Mouse (Mus musculus) retina, postnatal 1 day (tissue): ENCODE results near the gene Usp6nl.

Experiments
- DNase-seq: peaks from one replicate; pipeline ENCODE4 v3.0.0-alpha.2; 2012

Usp6nl gene

DNA sequence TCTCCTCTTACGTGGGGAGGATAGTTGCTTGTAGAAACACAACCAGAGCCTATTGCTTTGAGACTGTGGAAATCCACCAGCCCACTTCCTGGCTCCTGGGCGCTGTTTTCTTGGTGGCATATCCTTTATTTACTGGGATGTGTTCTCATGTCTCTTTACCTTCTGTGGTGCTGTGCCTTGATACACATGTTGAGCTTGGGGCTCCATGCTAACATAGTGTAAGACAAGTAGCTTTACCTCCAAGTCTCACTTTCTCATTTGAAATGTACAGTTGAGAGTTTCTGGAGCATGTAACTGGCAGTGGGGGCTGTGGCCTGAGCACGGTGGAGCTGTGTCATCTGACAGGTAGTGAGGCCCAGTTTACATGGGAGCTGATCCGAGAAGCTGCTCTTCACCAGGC is 54.5 kb downstream of the Usp6nl start:
- no peak for DNase-seq

DNA sequence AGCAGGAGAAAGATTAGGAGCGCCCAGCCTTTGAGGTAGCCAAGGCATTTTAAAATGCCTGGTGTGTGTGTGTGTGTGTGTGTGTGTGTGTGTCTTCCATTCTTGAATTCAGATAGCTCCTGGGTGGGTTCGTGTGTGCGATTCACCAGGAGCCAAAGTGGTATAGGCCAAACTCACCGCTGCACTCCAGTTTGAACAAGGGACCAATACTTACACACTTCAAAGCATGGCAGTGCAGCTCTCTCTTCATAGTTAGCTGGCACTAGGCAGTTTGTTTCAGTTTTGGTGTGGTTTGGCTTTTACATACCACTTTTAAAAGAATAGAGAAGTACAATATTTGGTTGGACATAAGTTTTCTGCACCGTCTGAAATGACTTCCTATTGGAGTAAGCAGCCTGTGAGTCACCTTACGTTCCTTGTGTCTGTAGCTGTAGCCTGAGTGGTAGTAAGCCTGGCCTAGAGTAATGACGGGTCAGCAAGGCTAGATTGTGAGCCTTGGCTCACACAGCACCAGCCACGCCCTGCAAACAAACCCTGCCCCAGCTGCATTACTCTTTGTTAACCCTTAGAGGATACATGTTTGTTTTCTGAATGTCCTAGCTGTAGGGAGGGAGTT is 56.2 kb downstream of the Usp6nl start:
- no peak for DNase-seq

DNA sequence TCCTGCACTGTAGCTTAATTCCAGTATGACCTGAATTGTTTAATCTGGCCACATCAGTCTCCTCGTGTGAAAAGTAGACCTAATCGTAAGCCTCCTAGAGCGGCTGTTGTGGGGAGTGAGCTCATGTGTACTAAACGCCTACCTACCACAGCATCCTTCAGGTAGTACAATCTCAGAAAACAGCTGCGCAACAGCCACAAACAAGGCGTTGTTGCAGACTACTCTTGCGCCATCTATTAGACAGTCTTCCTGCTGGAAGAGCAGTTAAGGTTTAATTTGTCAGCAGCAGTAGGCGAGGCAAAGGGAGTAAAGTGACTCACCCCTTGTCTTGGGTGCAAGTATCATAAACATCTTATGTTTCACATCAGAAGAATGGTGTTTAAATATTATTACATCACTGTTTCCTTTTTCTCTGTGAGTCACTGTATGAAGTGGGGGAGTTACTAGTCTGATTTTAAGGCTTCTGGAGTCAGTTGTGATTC is 57.3 kb downstream of the Usp6nl start:
- DNase-seq: peak; percentile 58

- DNase-seq: no peak
Measured at GRCm38 (mm10) chr2:6380401-6380800, 57.9 kb downstream of the Usp6nl start.

DNA sequence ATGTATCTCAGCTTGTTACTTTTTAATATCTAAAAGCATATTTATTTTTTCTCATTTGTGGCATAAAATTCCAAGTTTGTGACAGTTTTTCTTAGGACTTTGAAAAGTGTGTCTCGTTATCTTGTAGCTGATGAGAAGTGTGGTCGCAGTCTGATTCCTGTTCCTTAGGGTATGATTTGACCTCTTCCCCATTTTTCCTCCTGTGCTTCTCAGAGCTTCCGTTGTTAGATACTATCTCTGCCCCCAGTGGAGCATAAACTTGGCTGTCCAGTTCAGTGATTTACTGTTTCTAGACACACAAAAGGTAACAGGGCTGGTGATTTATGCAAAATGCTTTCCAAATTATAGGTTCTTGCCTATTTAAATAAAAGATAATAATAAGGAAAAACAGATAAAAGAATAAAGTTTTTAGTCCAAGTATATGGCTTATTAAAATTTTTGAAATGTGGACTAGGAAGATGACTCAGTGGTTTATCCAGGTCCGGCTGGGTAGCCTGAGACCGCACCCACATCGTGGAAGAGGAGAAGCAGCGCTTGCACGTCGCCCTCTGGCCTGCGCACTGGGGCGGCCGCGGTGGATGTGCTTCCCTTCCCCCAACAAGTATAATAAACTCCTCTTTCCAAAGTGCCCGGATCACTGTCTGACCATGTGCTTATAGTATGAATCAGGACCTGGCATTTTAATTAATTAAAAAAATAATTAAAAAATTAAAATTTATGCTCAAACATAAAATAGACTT is 62.1 kb downstream of the Usp6nl start:
- DNase-seq: no peak

GRCm38 (mm10) chr2:6389162-6389561 is 66.7 kb downstream of the Usp6nl start:
- DNase-seq: no peak

- DNase-seq: no peak
Measured at GRCm38 (mm10) chr2:6391261-6391660, 68.8 kb downstream of the Usp6nl start.

DNA sequence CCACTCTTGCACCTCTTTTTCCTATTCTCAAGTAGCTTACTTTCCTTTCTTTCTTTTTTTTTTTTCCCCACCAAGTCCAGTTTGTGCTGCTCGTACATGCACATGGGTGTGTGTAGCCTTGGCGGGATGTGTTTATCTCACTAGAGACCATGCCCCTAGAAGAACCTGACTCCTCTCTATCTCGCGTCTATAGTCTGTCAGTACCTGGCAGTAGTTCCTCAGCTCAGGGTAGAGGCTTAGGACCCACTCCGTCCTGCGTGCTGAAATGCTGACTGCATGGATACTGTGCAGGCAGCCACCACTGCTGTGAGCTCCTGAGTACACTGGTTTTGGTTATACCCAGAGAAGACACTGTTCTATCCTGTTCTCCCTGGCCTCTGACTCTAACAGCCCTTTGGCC is 69.5 kb downstream of the Usp6nl start:
- no peak for DNase-seq

DNA sequence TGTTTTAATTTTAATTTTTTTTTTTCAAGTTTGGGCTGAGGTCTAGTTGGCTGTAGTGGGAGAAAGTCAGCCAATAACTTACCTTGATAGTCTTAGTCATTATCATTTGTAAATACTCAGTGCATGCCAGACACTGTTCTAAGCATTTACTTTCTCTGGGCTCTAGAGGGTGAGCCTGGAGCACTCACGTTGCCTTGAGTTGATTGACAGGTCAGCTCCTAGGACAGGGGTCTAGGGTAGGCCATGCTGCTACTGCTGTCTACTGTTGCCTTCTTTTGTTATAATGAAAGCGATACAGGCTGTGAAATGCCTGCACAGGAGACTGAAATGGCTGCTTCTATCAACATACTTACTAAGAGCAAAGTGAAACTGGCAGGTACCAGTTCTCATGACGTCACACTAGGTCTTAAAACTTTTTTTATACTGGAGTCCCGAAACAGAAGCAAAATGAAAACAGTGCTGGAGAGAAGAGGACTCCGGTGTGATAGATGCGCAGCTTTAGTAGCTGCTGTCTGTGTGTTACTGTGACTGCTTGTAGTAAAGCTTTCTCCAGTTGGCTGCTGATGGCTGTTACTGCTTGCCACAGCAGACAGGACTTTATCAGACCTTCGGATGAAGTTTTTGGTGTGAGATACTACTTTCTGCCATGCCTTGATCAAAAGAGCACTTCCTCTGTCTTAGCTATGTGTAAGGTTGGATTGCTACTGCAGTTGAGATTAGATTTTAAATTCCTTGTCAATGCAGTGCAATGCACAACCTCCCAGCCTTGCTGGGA is 73.6 kb downstream of the Usp6nl start:
- DNase-seq: no peak

DNA sequence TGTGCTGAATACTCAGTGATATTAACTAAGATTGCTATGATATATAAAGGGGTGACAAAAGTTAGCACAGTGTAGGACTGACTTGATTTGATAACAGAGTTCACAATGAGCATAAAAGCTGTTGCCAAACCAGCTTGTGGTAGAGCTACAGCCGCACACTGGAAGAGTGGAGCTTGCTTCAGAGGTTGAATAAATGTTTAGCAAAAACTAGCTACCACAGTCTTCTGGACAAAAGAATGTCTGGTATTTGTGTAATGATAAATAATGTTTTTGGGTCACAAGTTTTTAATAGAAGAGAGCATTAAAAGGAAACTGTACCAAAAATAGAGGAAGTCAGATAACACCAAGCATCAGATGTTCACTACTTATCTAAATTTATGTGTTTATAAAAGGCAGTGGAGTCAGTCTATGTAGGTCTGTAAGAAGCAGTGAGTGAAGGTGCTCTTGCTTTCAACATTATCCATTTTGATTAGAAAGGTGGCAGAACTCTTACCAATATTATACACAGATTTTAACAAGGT is 74.2 kb downstream of the Usp6nl start:
- DNase-seq: no peak

- no peak for DNase-seq
Measured at GRCm38 (mm10) chr2:6397166-6397565, 74.7 kb downstream of the Usp6nl start.

DNA sequence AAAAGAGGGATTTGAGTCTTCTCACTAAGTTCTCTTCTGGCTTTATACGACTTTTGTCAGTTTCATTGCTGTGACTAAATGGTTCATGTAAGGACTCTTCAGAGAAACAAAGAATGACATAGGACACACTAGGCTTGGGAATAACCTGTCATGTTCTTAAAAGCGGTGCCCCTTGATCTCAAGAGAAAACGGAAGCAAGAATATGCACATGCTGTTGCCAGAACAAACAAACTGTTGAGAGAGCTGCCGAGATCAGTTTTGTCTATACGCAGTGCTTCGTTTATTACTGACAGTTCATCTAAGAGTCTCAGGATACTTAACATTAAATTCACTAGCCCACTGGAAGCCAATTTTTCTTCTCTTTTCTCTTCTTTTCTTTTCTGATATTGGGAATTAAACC is 76.4 kb downstream of the Usp6nl start:
- no peak for DNase-seq

DNA sequence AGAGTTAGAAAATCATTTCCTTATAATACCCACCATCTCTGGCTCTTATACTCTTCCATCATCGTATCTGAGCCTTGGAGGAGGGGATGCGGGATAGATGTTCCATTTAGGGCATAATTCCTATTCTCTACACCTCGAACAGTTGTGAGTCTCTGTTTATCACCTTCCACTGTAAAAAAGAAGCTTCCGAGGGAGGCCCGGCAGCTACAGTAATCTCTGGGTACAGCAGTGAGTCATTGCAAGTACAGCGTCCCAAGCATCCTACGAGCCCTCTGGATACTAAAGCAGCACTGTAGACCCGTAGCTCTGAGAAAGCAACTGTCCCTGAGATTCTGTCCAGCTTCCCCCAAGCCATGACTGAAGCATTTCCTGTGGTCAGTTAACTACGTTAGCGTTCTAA is 78.6 kb downstream of the Usp6nl start:
- DNase-seq: no peak

- DNase-seq: peak; percentile 79
Measured at GRCm38 (mm10) chr2:6403375-6403774, 80.9 kb downstream of the Usp6nl start.

DNA sequence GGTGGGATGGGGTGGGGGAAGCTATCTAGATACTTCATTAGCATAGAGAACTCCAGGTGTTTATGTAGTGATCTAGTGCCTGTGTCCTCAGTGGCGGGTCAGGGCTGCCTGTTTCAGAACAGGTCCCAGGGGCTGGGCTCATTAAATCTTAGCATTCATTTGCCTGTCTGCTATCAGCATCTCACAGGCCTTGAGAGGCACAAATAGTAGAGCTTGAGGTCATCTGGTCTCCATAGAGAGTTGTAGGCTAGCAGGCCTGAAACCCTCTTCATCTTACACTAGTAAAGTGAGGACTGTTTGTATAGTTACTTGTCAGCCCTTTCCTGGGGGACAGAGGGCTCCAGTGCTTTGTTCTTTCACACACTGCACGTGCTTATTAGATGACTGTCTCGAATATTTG is 81.5 kb downstream of the Usp6nl start:
- peak; percentile 28 for DNase-seq

GRCm38 (mm10) chr2:6404627-6405026 is 82.2 kb downstream of the Usp6nl start:
- DNase-seq: peak; percentile 39

DNA sequence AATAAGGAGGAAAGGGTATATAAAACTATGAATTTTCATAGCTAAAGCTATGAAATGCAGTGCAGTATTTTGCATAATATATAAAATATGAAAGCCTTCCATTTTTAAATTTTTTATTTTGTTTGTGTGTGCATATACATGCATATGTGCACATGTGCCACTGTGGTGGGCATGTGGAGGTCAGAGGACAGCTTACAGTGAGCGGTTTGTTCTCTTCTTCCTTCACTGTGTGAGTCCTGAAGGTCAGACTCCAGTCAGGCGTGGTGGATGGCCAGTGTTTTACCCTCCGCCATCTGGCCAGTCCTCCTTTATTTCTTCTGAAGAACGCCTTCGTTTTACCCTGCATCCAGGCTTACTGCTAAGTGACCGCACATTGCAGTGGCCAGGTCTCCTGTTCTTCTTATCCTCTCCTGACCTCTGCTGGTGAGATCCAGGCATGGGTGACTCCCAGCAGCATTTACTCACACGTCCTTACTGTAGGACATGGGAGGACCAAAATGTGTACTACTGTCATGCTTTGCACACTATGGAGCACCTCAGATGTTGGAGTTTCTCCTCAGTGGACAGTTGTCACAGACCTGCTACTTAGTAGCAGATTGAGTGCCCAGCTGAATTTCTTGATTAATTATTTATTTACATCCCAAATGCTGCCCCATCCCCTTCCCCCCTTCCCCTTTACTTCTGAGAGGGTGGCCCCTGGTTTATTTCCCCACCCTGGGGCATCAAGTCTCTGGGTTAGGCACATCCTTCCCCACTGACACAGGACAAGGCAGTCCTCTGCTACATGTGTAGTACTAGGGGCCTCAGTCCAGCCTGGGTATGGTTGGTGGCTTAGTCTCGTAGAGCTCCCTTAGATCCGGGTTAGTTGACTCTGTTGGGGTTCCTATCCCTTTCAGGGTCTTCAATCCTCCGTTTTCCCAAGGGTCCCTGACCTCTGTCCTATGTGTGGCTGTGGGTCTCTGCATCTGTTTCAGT is 82.9 kb downstream of the Usp6nl start:
- DNase-seq: peak; percentile 94

DNA sequence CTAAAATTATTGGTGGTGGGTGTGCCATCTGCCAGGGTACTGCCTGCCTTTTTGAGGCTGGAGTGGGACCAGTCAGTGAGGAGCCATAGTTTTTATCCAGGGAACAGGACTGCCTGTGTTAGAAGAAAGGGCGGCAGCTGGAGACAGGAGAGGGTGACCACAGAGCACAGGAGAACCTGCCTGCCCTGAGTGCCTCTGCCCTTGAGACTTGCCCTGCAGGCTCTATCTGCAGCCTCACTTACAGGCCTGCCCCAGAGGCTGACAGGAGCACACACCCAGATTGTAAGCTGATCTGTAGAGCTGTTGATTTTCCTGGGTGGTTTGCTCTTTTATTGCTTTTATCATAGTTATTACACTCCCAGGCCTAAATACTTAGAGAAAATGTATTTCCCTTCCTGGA is 85.2 kb downstream of the Usp6nl start:
- no peak for DNase-seq

- DNase-seq: no peak
Measured at GRCm38 (mm10) chr2:6412645-6413044, 90.2 kb downstream of the Usp6nl start.

DNA sequence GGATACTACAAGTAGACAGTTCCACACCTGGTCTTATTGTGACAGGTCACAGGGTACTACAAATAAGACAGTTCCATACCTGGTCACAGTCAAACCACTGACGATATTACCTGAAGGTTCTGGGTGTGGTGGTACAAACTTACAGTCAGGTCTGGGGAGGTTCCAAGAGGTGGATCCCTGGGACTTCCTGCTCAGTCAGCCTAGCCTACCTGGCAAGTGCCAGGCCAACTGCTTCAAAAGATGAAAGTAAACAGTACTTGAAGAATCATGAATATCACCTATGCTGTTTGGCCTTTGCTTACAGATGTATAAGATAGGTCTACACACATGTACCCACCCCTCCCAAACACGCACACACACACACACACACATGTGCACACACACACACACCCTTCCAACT is 91.3 kb downstream of the Usp6nl start:
- no peak for DNase-seq

- no peak for DNase-seq
Measured at GRCm38 (mm10) chr2:6414400-6414799, 91.9 kb downstream of the Usp6nl start.

GRCm38 (mm10) chr2:6417158-6417557 is 94.7 kb downstream of the Usp6nl start:
- DNase-seq: peak; percentile 64
